Mouse (Mus musculus): Measurements from ENCODE around the gene Stxbp5.

GRCm38 (mm10) chr10:9834986-9835385 is 65.9 kb downstream of the Stxbp5 start:
- TF ChIP-seq CTCF (IDR thresholded peaks at IDR 0.05; ENCODE audit: extremely low read depth, insufficient read depth, insufficient read length, insufficient replicate concordance) (no peak), POLR2A (IDR thresholded peaks at IDR 0.05; ENCODE audit: low read depth, low read length) (no peak)

Data from spleen, adult 2 months (tissue).